Mouse (Mus musculus) stomach, embryonic 14.5 days (tissue): ENCODE measurements around the gene Gm20605. TPM values are rescaled to one million over a fixed set of nuclear protein-coding genes. Genes with fewer than 3 reads are reported as not detected.
A peak's percentile ranks its signal among the peaks of the same experiment; 100 is the strongest.
"Not testable (repeated sequence)": the region's sequence is repeated elsewhere in the genome, so short reads cannot be mapped to it uniquely, and the experiment has no call there.

Experiments
- ATAC-seq: fragments of 200-750 bp; cut with Nextera tagmentation; 2 replicates; pipeline ENCODE4 v1.8.0; 2017; ENCODE audit warnings: low read depth, moderate TSS enrichment; ENCODE audit not compliant: insufficient number of reproducible peaks, insufficient read depth, low FRiP score
- H3K27ac ChIP-seq: fragments of 300-500 bp; sonication (generic); 2 replicates; pipeline ENCODE4 v1.5.1; 2014; ENCODE audit warnings: mild to moderate bottlenecking, low read length, moderate library complexity, mixed read lengths
- H3K27me3 ChIP-seq: fragments of 300-500 bp; sonication (generic); 2 replicates; pipeline ENCODE4 v1.6.1; 2014; ENCODE audit warnings: low read length, control low read depth, mixed read lengths; ENCODE audit not compliant: control insufficient read depth, insufficient read depth
- H3K36me3 ChIP-seq: fragments of 300-500 bp; sonication (generic); 2 replicates; pipeline ENCODE4 v1.6.1; 2014; ENCODE audit warnings: mild to moderate bottlenecking, control low read depth, low read length, moderate library complexity, mixed read lengths; ENCODE audit not compliant: control insufficient read depth, insufficient read depth
- H3K4me1 ChIP-seq: fragments of 300-500 bp; sonication (generic); 2 replicates; pipeline ENCODE4 v1.6.1; 2014; ENCODE audit warnings: low read length, control low read depth, mixed read lengths; ENCODE audit not compliant: control insufficient read depth, insufficient read depth
- H3K4me2 ChIP-seq: fragments of 300-500 bp; sonication (generic); replicated peaks from 2 replicates; pipeline ENCODE4 v1.6.1; 2014; ENCODE audit warnings: low read depth, low read length, control low read depth
- H3K4me3 ChIP-seq: fragments of 300-500 bp; sonication (generic); 2 replicates; pipeline ENCODE4 v1.5.1; 2014; ENCODE audit warnings: low read depth, low read length, control low read depth
- H3K9ac ChIP-seq: fragments of 300-500 bp; sonication (generic); replicated peaks from 2 replicates; pipeline ENCODE4 v1.6.1; 2014; ENCODE audit warnings: low read depth, mild to moderate bottlenecking, control low read depth, low read length, moderate library complexity, mixed read lengths
- H3K9me3 ChIP-seq: fragments of 300-500 bp; sonication (generic); 2 replicates; pipeline ENCODE4 v1.6.1; 2016; ENCODE audit warnings: low read depth, low read length, control low read depth; ENCODE audit not compliant: control insufficient read depth
- WGBS: fragments of 180-500 bp; shearing (Covaris S2); extraction: QIAGEN DNeasy Blood & Tissue Kit; methylation state at CpG from one replicate; pipeline ENCODE4 v1.1.7; 2014; 5-methylcytosine and 5-hydroxymethylcytosine counted together
- polyA plus RNA-seq: library from polyadenylated mRNA; unstranded; fragments of >200 nt; fragmentation: Nextera tagmentation; extraction: Ambion mirVana; gene quantifications from 2 replicates; pipeline ENCODE4 v1.2.1, GENCODE M21; 2014

Gene Gm20605
- polyA plus RNA-seq, 1 experiment from 2014 or later, result 10.7 TPM

DNA sequence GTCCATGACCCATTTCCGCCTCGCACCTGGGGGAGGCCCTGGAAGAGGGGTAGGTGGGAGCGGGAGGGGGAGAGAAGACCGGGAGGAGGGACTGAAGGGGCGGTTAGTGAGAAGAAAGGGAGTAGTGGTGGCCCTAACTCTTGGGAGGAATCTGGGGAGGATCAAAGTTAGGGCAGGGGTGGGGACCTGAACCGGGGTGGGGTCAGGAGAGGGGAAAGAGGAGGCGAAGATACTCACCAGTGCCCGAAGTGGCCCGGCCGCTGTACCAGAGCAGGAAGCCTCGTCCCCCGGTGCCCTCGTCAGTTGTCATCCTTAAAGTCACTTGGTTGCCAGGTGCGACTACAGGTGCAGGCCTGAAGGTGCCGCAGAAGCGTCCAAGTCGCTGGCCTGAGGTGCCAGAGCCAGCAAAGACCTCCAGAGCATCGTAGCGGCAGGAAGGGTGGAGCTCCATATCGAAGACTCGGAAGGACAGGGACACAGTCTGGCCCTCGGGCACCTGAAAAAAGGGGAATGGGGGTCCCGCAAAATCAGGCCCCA is 20.3 kb upstream of the Gm20605 start:
- Histone ChIP-seq H3K27ac (no peak overlapping the region), H3K36me3 (peaks cover 10% of the 10 kb centered on the region; the same call in 1 of the 2 replicates), H3K27me3 (no peaks in the 10 kb centered on the region), H3K4me2 (peak overlapping the region; percentile 40), H3K4me3 (peak overlapping the region; percentile 16; the same call in 1 of the 2 replicates), H3K4me1 (peaks cover 39% of the 10 kb centered on the region), H3K9me3 (no peaks in the 10 kb centered on the region), H3K9ac (0 out of 2 replicates have a peak overlapping the region, but pooled peaks have one; percentile 3)
- WGBS, result 18% methylated on average over 23 of the region's 23 CpGs
- ATAC-seq, result no peak

DNA sequence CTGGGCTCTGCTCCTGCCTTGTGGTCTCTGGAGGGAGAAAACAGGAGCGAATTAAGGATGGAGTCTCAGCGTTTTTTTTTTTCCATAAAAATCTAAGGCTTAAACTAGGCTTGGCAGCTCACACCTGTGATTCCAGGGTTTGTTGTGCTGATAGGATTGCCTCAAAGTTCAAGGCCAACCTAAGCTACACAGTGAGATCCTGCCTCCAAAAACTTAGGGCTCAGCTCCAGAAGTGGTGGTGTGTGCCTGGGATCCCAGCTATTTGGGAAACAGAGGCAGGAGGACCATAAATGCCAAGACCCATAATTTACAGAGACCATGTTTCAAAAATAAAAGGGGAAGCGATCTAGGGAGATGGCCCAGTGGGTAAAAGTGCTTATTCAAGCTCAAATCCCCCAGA is 19.7 kb upstream of the Gm20605 start:
- Histone ChIP-seq H3K4me3 (no peak overlapping the region), H3K9ac (no peak overlapping the region), H3K27ac (no peak overlapping the region), H3K9me3 (no peaks in the 10 kb centered on the region), H3K27me3 (no peaks in the 10 kb centered on the region), H3K36me3 (peaks cover 10% of the 10 kb centered on the region; the same call in 1 of the 2 replicates), H3K4me2 (peak overlapping the region; percentile 40; the same call in 1 of the 2 replicates), H3K4me1 (peaks cover 39% of the 10 kb centered on the region)
- no peak for ATAC-seq
- WGBS, result 61% methylated on average over 3 of the region's 3 CpGs

DNA sequence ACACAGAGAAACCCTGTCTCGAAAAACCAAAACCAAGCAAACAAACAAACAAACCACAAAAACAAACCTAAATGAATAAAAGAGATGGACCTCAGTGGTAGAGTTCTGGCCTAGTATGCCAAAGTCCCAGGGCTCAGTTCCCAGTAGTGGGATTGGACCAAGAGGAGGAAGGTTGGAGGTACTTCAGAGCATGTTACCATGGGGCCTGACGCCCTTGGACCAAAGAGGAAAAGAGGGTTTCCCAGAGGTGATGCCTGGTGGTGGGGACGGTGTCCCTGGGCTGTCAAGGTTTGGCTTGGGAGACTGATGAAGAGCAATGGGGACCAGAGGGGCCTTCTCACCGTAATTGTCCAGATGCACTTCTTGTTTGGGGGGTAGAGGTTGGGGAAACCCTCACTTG is 18.9 kb upstream of the Gm20605 start:
- WGBS, result 55% methylated on average over 4 of the region's 4 CpGs
- ATAC-seq, result no peak
- Histone ChIP-seq H3K9me3 (no peaks in the 10 kb centered on the region), H3K4me2 (peak overlapping the region; percentile 51), H3K9ac (peak overlapping the region; percentile 18; the same call in 1 of the 2 replicates), H3K27me3 (no peaks in the 10 kb centered on the region), H3K27ac (peak overlapping the region; percentile 98; the same call in 1 of the 2 replicates), H3K4me3 (peak overlapping the region; percentile 30), H3K4me1 (peaks cover 39% of the 10 kb centered on the region), H3K36me3 (peaks cover 10% of the 10 kb centered on the region; the same call in 1 of the 2 replicates)

DNA sequence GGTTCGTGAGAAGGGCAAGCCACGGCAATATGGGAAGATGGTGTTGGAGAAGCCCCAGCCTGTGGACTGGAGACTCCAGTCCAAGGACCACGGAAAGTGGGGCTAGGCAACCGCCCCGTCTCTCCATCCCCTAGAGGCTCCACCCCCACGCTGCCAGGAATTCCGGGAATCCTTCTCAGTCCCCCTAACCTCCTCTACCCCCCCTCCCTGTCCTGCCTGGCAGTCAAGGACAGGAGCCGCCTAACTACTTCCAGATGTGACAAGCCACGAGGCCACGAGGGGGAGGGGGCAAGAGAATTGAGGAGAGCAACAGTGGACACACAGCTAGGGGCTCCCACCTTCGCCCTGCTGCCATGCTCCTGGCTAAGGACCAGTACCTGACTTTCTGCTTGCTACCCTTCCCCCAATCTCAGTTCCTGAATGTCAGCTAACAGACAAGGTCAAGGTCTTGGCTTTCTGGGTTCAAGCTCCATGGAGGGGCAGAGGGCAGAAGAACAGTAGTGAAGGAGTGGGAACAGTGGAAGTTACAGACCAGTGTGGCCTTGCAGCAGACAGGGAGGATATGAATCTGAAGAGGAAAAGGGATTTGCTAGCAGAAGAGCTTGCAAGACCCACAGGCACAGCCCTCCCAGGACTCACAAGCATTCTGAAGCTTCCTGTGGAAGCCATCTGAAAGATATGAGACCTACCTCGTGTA is 18.3 kb upstream of the Gm20605 start:
- Histone ChIP-seq H3K27me3 (no peaks in the 10 kb centered on the region), H3K4me2 (peak overlapping the region; percentile 51), H3K4me1 (peaks cover 39% of the 10 kb centered on the region), H3K27ac (peak overlapping the region; percentile 98), H3K9ac (peak overlapping the region; percentile 33), H3K9me3 (no peaks in the 10 kb centered on the region), H3K4me3 (peak overlapping the region; percentile 30), H3K36me3 (peaks cover 10% of the 10 kb centered on the region; the same call in 1 of the 2 replicates)
- ATAC-seq, result no peak; the same call in 1 of the 2 replicates
- 6% methylated on average over 12 of the region's 12 CpGs for WGBS

DNA sequence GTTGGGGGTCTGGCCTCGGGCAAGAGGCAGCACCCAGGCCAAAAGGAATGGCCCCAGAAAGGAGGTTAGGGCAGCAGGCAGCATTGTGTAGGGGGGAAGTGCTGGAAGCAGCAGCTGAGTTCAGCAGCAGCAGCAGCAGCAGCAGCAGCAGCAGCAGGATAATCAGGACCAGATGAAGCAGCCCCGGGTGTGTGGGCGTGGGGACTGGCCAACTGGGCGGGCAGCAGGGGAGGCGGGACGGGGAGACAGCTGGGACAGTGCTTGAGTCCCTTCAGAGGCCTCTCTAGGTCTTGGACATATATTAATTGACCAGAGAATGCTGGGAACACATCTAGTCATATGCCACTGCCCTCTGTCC is 17.8 kb upstream of the Gm20605 start:
- Histone ChIP-seq H3K36me3 (peaks cover 10% of the 10 kb centered on the region; the same call in 1 of the 2 replicates), H3K4me2 (peak overlapping the region; percentile 51), H3K27me3 (no peaks in the 10 kb centered on the region), H3K9me3 (no peaks in the 10 kb centered on the region), H3K4me3 (peak overlapping the region; percentile 30), H3K4me1 (peaks cover 39% of the 10 kb centered on the region), H3K9ac (peak overlapping the region; percentile 33; the same call in 1 of the 2 replicates), H3K27ac (peak overlapping the region; percentile 98)
- 6% methylated on average over 6 of the region's 6 CpGs for WGBS
- peak; percentile 40; the same call in 1 of the 2 replicates for ATAC-seq

DNA sequence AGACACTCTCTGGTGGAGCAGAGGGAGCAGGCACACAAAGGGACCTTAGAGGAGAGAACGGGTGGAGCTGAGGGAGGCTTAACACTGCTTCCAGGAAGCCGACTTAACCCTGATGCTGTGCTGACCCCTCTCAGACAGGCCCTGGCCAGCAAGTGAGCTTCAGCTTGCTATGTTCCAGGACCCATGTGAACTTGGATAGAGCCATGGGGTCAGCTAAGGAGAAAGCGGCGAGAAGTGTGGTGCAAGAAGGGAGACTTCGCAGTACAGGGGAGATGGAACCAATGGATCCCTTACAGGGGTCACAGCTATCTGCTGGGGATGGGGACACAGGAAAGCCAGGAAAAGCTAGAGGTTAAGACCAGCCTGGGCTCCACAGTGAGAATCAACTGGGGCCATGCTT is 15.9 kb upstream of the Gm20605 start:
- Histone ChIP-seq H3K27me3 (no peaks in the 10 kb centered on the region), H3K9ac (no peak overlapping the region), H3K4me2 (no peak overlapping the region), H3K4me3 (no peak overlapping the region), H3K9me3 (no peaks in the 10 kb centered on the region), H3K4me1 (peaks cover 36% of the 10 kb centered on the region), H3K27ac (peak overlapping the region; percentile 98; the same call in 1 of the 2 replicates), H3K36me3 (no peaks in the 10 kb centered on the region)
- ATAC-seq, result no peak
- WGBS, result 67% methylated on average over 5 of the region's 5 CpGs

DNA sequence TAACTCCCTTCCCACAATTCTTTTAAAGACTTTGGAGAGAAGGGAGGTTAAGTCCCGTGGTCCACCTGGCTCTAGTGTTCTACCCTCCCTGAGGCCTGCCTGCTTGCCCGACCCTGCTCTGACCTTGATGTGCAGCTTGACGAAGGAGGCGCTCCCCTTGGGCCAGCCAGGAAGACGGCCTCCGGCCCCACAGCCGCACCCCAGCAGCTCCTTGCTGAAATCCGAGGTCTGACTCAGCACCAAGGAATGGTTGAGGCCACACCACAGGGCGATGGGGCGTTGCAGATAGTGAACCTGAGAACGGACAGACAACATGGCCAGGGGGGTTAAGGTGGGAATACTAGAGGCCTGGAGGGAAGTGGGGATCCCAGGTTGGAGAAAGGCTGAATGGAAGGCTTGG is 15.4 kb upstream of the Gm20605 start, which contains the start of gene Pcolce:
Gene Pcolce, minus strand, starts transcription at position 235 of the 400 bp plus-strand sequence.
- H3K4me3 ChIP-seq, result no peak within 1 kb of the TSS
- no peaks in the 10 kb centered on the region for H3K9me3 ChIP-seq
- no peaks in the 10 kb centered on the region for H3K36me3 ChIP-seq
- peak within 1 kb of the TSS; percentile 98; the same call in 1 of the 2 replicates for H3K27ac ChIP-seq
- peak; percentile 54; the same call in 1 of the 2 replicates for ATAC-seq
- peaks cover 32% of the 10 kb centered on the region for H3K4me1 ChIP-seq
- H3K9ac ChIP-seq, result no peak within 1 kb of the TSS
- H3K27me3 ChIP-seq, result no peaks in the 10 kb centered on the region
- no peak within 1 kb of the TSS for H3K4me2 ChIP-seq
- WGBS, result 38% methylated on average over 11 of the region's 11 CpGs

DNA sequence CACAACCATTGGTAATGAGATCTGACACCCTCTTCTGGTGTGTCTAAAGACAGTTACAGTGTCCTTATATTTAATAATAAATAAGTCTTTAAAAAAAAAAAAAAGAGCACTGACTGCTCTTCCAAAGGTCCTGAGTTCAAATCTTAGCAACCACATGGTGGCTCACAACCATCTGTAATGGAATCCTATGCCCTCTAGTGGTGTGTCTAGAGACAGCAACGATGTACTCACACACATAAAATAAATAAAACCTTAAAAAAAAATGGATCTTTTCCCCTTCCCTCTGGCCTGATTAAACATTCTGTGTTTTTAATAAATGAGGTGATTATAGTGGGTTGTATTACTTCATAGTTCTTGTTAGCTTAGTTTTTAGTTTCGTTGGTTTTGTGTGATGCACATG is 14.1 kb upstream of the Gm20605 start:
- not testable (repeated sequence) for H3K36me3 ChIP-seq, H3K9ac ChIP-seq, ATAC-seq, H3K4me3 ChIP-seq, H3K27me3 ChIP-seq, H3K9me3 ChIP-seq, H3K4me2 ChIP-seq, H3K27ac ChIP-seq
- 85% methylated on average over 2 of the region's 2 CpGs for WGBS
- peaks cover 28% of the 10 kb centered on the region for H3K4me1 ChIP-seq
